Mouse (Mus musculus) embryonic facial prominence, embryonic 11.5 days (tissue): ENCODE measurements around the gene Acsm3. TPM values are rescaled to one million over a fixed set of nuclear protein-coding genes. Genes with fewer than 3 reads are reported as not detected.

Source experiments
- ATAC-seq: fragments of 200-750 bp; cut with Nextera tagmentation; replicated peaks from 2 replicates; pipeline ENCODE4 v1.8.0; 2017; ENCODE audit warnings: low read depth; ENCODE audit not compliant: insufficient number of reproducible peaks, low FRiP score, low TSS enrichment
- DNase-seq: peaks from one replicate; pipeline ENCODE4 v3.0.0-alpha.2; 2015; ENCODE audit warnings: low spot score
- H3K27ac ChIP-seq: fragments of 300-500 bp; sonication (generic); replicated peaks from 2 replicates; pipeline ENCODE4 v1.5.1; 2014; ENCODE audit warnings: mild to moderate bottlenecking, low read depth, low read length, control low read depth
- H3K27me3 ChIP-seq: fragments of 300-500 bp; sonication (generic); 2 replicates; pipeline ENCODE4 v1.6.1; 2014; ENCODE audit warnings: mild to moderate bottlenecking, low read length, moderate library complexity, mixed read lengths; ENCODE audit not compliant: control insufficient read depth, insufficient read depth
- H3K36me3 ChIP-seq: fragments of 300-500 bp; sonication (generic); replicated peaks from 2 replicates; pipeline ENCODE4 v1.6.1; 2014; ENCODE audit warnings: low read depth, mild to moderate bottlenecking, low read length, moderate library complexity, mixed read lengths; ENCODE audit not compliant: control insufficient read depth, insufficient read depth
- H3K4me1 ChIP-seq: fragments of 300-500 bp; sonication (generic); 2 replicates; pipeline ENCODE4 v1.6.1; 2014; ENCODE audit warnings: low read length, mixed read lengths; ENCODE audit not compliant: control insufficient read depth, insufficient read depth
- H3K4me2 ChIP-seq: fragments of 300-500 bp; sonication (generic); 2 replicates; pipeline ENCODE4 v1.6.1; 2014; ENCODE audit warnings: low read depth, mild to moderate bottlenecking, control low read depth, low read length, moderate library complexity
- H3K4me3 ChIP-seq: fragments of 300-500 bp; sonication (generic); 2 replicates; pipeline ENCODE4 v1.5.1; 2014; ENCODE audit warnings: low read depth, low read length, control low read depth
- H3K9ac ChIP-seq: fragments of 300-500 bp; sonication (generic); replicated peaks from 2 replicates; pipeline ENCODE4 v1.6.1; 2014; ENCODE audit warnings: mild to moderate bottlenecking, control low read depth, low read length
- H3K9me3 ChIP-seq: fragments of 300-500 bp; sonication (generic); replicated peaks from 2 replicates; pipeline ENCODE4 v1.6.1; 2016; ENCODE audit warnings: mild to moderate bottlenecking, low read length, inconsistent platforms, mixed read lengths; ENCODE audit not compliant: control insufficient read depth
- WGBS: fragments of 180-500 bp; shearing (Covaris S2); extraction: QIAGEN DNeasy Blood & Tissue Kit; methylation state at CpG from one replicate; pipeline ENCODE4 v1.1.7; 2014; 5-methylcytosine and 5-hydroxymethylcytosine counted together
- polyA plus RNA-seq: library from polyadenylated mRNA; unstranded; fragments of >200 nt; fragmentation: Nextera tagmentation; extraction: Ambion mirVana; gene quantifications from 2 replicates; pipeline ENCODE4 v1.2.1, GENCODE M21; 2014

Gene Acsm3
- polyA plus RNA-seq, 1 experiment from 2014 or later = 0.21 TPM

DNA sequence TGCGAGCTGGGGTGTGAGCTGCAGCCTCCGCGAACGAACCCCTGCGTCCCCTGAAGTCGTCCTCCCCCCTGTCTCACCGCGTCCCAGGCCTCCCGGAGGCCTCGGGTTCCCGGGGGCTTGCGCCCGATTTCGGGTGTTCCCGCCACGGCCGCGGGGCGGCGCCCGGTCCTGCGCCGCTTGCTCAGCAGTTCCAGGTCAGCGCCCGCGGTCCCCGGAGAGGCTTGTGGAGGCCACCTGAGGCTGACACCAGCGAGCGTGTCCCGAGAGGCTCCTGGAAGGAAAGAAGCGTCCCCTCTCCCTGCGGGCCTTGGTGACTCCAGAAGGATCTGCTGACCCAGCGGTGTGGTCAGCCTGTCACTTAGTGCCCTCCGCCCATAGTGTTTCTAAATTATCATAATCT is 16.4 kb upstream of the Acsm3 start:
- Histone ChIP-seq H3K4me2 (peak overlapping the region; percentile 27), H3K9ac (no peak overlapping the region), H3K36me3 (no peaks in the 10 kb centered on the region), H3K9me3 (no peaks in the 10 kb centered on the region), H3K4me1 (no peaks in the 10 kb centered on the region), H3K27ac (no peak overlapping the region), H3K27me3 (no peaks in the 10 kb centered on the region), H3K4me3 (0 out of 2 replicates have a peak overlapping the region, but pooled peaks have one; percentile 6)
- ATAC-seq (0 out of 2 replicates have a peak, but pooled peaks have one; percentile 39), DNase-seq (peak; percentile 59)
- WGBS = 8% methylated on average over 34 of the region's 34 CpGs

DNA sequence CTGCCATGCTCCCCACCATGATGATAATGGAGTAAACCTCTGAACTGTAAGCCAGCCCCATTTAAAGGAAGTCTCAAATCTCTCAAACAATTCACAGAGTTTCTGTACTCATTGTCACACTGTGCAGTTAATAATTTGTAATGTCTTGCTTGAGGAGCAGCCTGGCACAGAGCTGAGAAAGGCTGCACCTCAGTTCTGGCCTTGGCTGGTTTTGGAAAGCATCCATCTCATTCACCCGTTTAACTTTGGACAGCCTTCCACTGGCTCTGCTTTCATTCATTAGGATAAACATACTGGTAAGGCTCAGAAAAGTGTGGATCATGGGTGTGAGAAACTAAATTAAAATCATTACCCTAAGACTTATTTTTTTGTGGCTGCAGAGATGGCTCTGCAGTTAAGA is 14.9 kb upstream of the Acsm3 start:
- H3K27me3 ChIP-seq = no peaks in the 10 kb centered on the region
- no peaks in the 10 kb centered on the region for H3K36me3 ChIP-seq
- ATAC-seq = no peak
- H3K4me2 ChIP-seq = no peak overlapping the region
- no peak overlapping the region for H3K27ac ChIP-seq
- no peaks in the 10 kb centered on the region for H3K4me1 ChIP-seq
- H3K4me3 ChIP-seq = no peak overlapping the region
- H3K9me3 ChIP-seq = no peaks in the 10 kb centered on the region
- WGBS = 87% methylated on average over 1 of the region's 1 CpGs
- no peak for DNase-seq
- H3K9ac ChIP-seq = no peak overlapping the region

DNA sequence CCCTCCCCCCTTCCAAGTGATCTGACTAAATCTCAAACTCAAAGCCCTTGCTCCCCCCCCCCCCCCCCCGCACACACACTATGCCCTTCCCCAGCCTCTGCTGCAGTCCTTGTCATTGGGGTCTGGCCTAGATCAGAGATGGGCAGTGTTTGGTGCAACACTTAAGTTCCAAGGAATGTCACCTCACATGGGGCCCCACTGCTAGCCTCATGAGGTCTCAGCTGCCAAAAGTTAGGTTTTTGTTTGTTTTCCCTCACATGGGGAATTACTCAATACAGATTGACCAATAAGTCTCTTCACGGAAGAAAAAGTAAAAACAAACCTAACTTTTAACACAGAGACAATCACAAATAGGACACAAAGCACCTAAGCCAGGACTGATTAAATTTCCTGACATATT is 12.0 kb upstream of the Acsm3 start:
- 65% methylated on average over 1 of the region's 2 CpGs for WGBS
- no peak overlapping the region for H3K27ac ChIP-seq
- no peak overlapping the region for H3K4me2 ChIP-seq
- H3K9me3 ChIP-seq = no peaks in the 10 kb centered on the region
- no peak for ATAC-seq
- H3K27me3 ChIP-seq = no peaks in the 10 kb centered on the region
- DNase-seq = no peak
- H3K4me1 ChIP-seq = no peaks in the 10 kb centered on the region
- H3K36me3 ChIP-seq = no peaks in the 10 kb centered on the region
- no peak overlapping the region for H3K9ac ChIP-seq
- no peak overlapping the region for H3K4me3 ChIP-seq

DNA sequence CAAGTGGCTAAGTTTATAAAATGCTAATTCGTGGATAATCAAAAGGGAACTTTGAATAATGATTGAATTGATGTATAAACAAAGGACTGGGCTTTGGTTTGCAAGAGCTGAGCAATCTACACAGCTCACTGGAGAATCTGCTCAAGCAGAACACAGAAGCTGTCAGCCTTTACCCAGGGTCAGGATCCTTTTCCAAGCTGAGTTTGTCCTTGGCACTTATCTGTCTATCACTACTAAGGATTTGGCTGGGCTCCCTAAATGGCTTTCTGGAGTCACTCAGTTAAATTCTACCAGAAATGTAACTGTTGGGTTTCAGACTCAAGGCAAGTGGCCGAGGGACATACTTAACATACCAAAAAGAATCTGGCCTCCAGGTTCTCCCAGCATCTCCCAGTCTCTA is 10.8 kb upstream of the Acsm3 start:
- Histone ChIP-seq H3K27ac (no peak overlapping the region), H3K36me3 (no peaks in the 10 kb centered on the region), H3K9ac (no peak overlapping the region), H3K4me1 (no peaks in the 10 kb centered on the region), H3K4me2 (no peak overlapping the region), H3K9me3 (no peaks in the 10 kb centered on the region), H3K27me3 (no peaks in the 10 kb centered on the region), H3K4me3 (no peak overlapping the region)
- DNase-seq (no peak), ATAC-seq (no peak)
- WGBS = 64% methylated on average over 2 of the region's 2 CpGs

- Histone ChIP-seq H3K9me3 (no peaks in the 10 kb centered on the region), H3K9ac (no peak overlapping the region), H3K27me3 (no peaks in the 10 kb centered on the region), H3K36me3 (no peaks in the 10 kb centered on the region), H3K27ac (no peak overlapping the region), H3K4me1 (no peaks in the 10 kb centered on the region), H3K4me2 (no peak overlapping the region), H3K4me3 (no peak overlapping the region)
- DNase-seq (no peak), ATAC-seq (no peak)
- 88% methylated on average over 1 of the region's 1 CpGs for WGBS
Observed at GRCm38 (mm10) chr7:119753696-119754095, 7.0 kb upstream of the Acsm3 start.

DNA sequence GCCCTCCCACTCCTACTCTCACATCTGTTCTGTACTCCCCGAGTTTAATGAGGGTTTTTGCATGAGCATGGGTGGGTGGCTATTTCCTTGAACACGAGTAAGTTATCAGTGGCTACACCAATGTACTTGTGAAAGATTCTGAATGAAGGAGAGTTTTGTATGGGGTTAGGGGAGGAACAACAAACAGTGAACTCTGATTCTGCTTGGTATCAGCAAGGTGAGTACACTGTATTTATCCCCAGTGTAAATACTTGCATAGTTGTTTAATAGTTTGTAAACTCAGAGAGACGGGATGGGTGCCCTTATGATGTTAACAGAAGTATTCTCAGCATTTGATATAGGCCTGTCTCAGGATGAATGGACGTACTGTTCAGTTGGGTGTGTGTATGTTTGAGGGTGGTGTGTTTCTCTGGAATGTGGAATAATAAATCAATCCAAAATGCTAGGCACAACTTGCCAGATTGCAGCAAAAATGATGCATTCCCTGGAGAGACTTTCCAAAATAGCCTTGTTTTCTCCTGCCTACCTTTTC is 1.5 kb downstream of the Acsm3 start:
- no peak for ATAC-seq
- no peaks in the 10 kb centered on the region for H3K4me1 ChIP-seq
- no peaks in the 10 kb centered on the region for H3K36me3 ChIP-seq
- WGBS = 65% methylated on average over 4 of the region's 4 CpGs
- H3K4me2 ChIP-seq = no peak overlapping the region
- DNase-seq = no peak
- H3K4me3 ChIP-seq = no peak overlapping the region
- no peaks in the 10 kb centered on the region for H3K27me3 ChIP-seq
- no peaks in the 10 kb centered on the region for H3K9me3 ChIP-seq
- no peak overlapping the region for H3K27ac ChIP-seq
- H3K9ac ChIP-seq = no peak overlapping the region

GRCm38 (mm10) chr7:119764377-119764776 is 3.7 kb downstream of the Acsm3 start:
- WGBS = 95% methylated on average over 3 of the region's 3 CpGs
- no peak for ATAC-seq

GRCm38 (mm10) chr7:119766996-119767395 is 6.3 kb downstream of the Acsm3 start:
- 80% methylated on average over 6 of the region's 6 CpGs for WGBS
- ATAC-seq = no peak
- Histone ChIP-seq H3K4me3 (no peak overlapping the region), H3K9me3 (no peaks in the 10 kb centered on the region), H3K27me3 (no peaks in the 10 kb centered on the region), H3K36me3 (no peaks in the 10 kb centered on the region), H3K4me1 (no peaks in the 10 kb centered on the region), H3K4me2 (no peak overlapping the region), H3K27ac (no peak overlapping the region), H3K9ac (no peak overlapping the region)
- no peak for DNase-seq

More at GRCm38 (mm10) chr7:119764377-119764776, 3.7 kb downstream of the Acsm3 start:
- Histone ChIP-seq H3K9me3 (no peaks in the 10 kb centered on the region), H3K36me3 (no peaks in the 10 kb centered on the region), H3K4me3 (no peak overlapping the region), H3K27ac (no peak overlapping the region), H3K9ac (no peak overlapping the region), H3K4me1 (no peaks in the 10 kb centered on the region), H3K27me3 (no peaks in the 10 kb centered on the region), H3K4me2 (no peak overlapping the region)
- no peak for DNase-seq
